Mouse (Mus musculus) CH12.LX (cell line): ENCODE measurements at regions not wholly inside any gene's neighbourhood (a gene's known extent, or its start where the extent isn't known, plus 50 kb on each side); places are given as distances from the start of the nearest gene placed in this dataset.

Experiments
- BHLHE40 ChIP-seq: IDR thresholded peaks from 2 replicates; pipeline ENCODE4 v1.6.1; 2011; ENCODE audit warnings: mild to moderate bottlenecking, low read depth, low read length, improper control_type of control experiment
- CHD1 ChIP-seq: IDR thresholded peaks from 2 replicates; pipeline ENCODE4 v1.6.1; 2012; ENCODE audit warnings: low read depth, low read length, improper control_type of control experiment, inconsistent platforms
- CTCF ChIP-seq, 2 experiments: IDR thresholded peaks in 1 of 2; conservative IDR thresholded peaks in 1 of 2; 2 replicates each; pipeline ENCODE4 v1.5.1; 2011 to 2012; ENCODE audit warnings: low read depth in 2 of 2, low read length in 2 of 2, improper control_type of control experiment in 1 of 2, inconsistent platforms in 1 of 2, mild to moderate bottlenecking in 1 of 2, moderate library complexity in 1 of 2
- E2F4 ChIP-seq: IDR thresholded peaks from 2 replicates; pipeline ENCODE4 v1.6.1; 2011; ENCODE audit warnings: low read depth, low read length, improper control_type of control experiment; ENCODE audit not compliant: insufficient replicate concordance
- EP300 ChIP-seq: IDR thresholded peaks from 2 replicates; pipeline ENCODE4 v1.6.1; 2011; ENCODE audit warnings: low read length, improper control_type of control experiment
- ETS1 ChIP-seq: conservative IDR thresholded peaks from 2 replicates; pipeline ENCODE4 v1.6.1; 2012; ENCODE audit warnings: low read depth, mild to moderate bottlenecking, inconsistent platforms, low read length, improper control_type of control experiment, moderate library complexity
- JUND ChIP-seq: conservative IDR thresholded peaks from 2 replicates; pipeline ENCODE4 v1.6.1; 2011; ENCODE audit warnings: low read depth, low read length, improper control_type of control experiment
- MXI1 ChIP-seq: IDR thresholded peaks from 2 replicates; pipeline ENCODE4 v1.6.1; 2011; ENCODE audit warnings: mild to moderate bottlenecking, low read depth, low read length, improper control_type of control experiment
- MYC ChIP-seq: IDR thresholded peaks from 2 replicates; pipeline ENCODE4 v1.6.1; 2011; ENCODE audit warnings: low read depth, mild to moderate bottlenecking, improper control_type of control experiment, low read length
- NRF1 ChIP-seq: IDR thresholded peaks from 2 replicates; pipeline ENCODE4 v1.6.1; 2014; ENCODE audit warnings: low read depth, mild to moderate bottlenecking, inconsistent platforms, low read length, improper control_type of control experiment, moderate library complexity
- POLR2A ChIP-seq: IDR thresholded peaks from 2 replicates; pipeline ENCODE4 v1.6.1; 2011; ENCODE audit warnings: low read depth, mild to moderate bottlenecking, improper control_type of control experiment, low read length
- POLR2AphosphoS2 ChIP-seq: IDR thresholded peaks from 2 replicates; pipeline ENCODE4 v1.6.1; 2011; ENCODE audit warnings: low read depth, low read length, improper control_type of control experiment
- RAD21 ChIP-seq: IDR thresholded peaks from 2 replicates; pipeline ENCODE4 v1.6.1; 2011; ENCODE audit warnings: low read depth, mild to moderate bottlenecking, low read length, improper control_type of control experiment, moderate library complexity
- ZC3H11A ChIP-seq: IDR thresholded peaks from 2 replicates; pipeline ENCODE4 v1.6.1; 2012; ENCODE audit warnings: low read depth, mild to moderate bottlenecking, inconsistent platforms, low read length, improper control_type of control experiment

GRCm38 (mm10) chr7:70452816-70453215, 86.3 kb upstream of the Nr2f2 start:
- TF ChIP-seq EP300 = no peak
- TF ChIP-seq CTCF (conservative IDR thresholded peaks at IDR 0.05 in 1 of 2, IDR thresholded peaks at IDR 0.05 in 1 of 2; ENCODE audit: low read depth in 2 of 2, low read length in 2 of 2) = no peak
- no peak for TF ChIP-seq BHLHE40
- TF ChIP-seq ETS1 = no peak
- TF ChIP-seq CHD1 = no peak
- no peak for TF ChIP-seq NRF1
- no peak for TF ChIP-seq E2F4
- TF ChIP-seq POLR2A = no peak
- TF ChIP-seq ZC3H11A = no peak
- no peak for TF ChIP-seq POLR2AphosphoS2
- no peak for TF ChIP-seq JUND
- no peak for TF ChIP-seq MYC
- TF ChIP-seq RAD21 = no peak
- no peak for TF ChIP-seq MXI1
